Mouse (Mus musculus) bone marrow, adult 2 months (tissue): Measurements from ENCODE around the gene Rabggta. TPM values are rescaled to one million over a fixed set of nuclear protein-coding genes. Genes with fewer than 3 reads are reported as not detected.

Experiments used
- H3K27ac ChIP-seq: fragments of 200-500 bp; 2 replicates; pipeline ENCODE4 v1.5.1; 2012; ENCODE audit warnings: low read depth, mild to moderate bottlenecking, control low read depth, inconsistent platforms, low read length; ENCODE audit not compliant: control insufficient read depth, poor library complexity, insufficient read depth
- H3K4me1 ChIP-seq: fragments of 200-500 bp; 2 replicates; pipeline ENCODE4 v1.6.1; 2011; ENCODE audit warnings: low read length; ENCODE audit not compliant: control insufficient read depth, insufficient read depth
- H3K4me3 ChIP-seq: fragments of 200-500 bp; replicated peaks from 2 replicates; pipeline ENCODE3; 2011; ENCODE audit warnings: mild to moderate bottlenecking, low read depth, low read length, control low read depth; ENCODE audit not compliant: control insufficient read depth
- CTCF ChIP-seq: fragments of 200-500 bp; IDR thresholded peaks from 2 replicates; pipeline ENCODE4 v1.5.1; 2011; ENCODE audit warnings: low read length, control low read depth; ENCODE audit not compliant: control insufficient read depth, insufficient read depth
- POLR2A ChIP-seq: fragments of 200-500 bp; IDR thresholded peaks from 2 replicates; pipeline ENCODE4 v1.6.1; 2011; ENCODE audit warnings: low read depth, mild to moderate bottlenecking, control low read depth, low read length, borderline replicate concordance; ENCODE audit not compliant: control insufficient read depth
- WGBS: fragments of 180-500 bp; shearing (Covaris S2); methylation state at CpG from one replicate; pipeline ENCODE4 v1.1.7; 2018; 5-methylcytosine and 5-hydroxymethylcytosine counted together
- polyA plus RNA-seq: library from polyadenylated mRNA; stranded (reverse); fragments of >200 nt; gene quantifications from 2 replicates; pipeline ENCODE4 v1.2.4, GENCODE M21; 2011; ENCODE audit warnings: low replicate concordance; ENCODE audit not compliant: missing spikeins, insufficient read depth, insufficient read length

Rabggta gene
- polyA plus RNA-seq, 1 experiment = 24.5 TPM

DNA sequence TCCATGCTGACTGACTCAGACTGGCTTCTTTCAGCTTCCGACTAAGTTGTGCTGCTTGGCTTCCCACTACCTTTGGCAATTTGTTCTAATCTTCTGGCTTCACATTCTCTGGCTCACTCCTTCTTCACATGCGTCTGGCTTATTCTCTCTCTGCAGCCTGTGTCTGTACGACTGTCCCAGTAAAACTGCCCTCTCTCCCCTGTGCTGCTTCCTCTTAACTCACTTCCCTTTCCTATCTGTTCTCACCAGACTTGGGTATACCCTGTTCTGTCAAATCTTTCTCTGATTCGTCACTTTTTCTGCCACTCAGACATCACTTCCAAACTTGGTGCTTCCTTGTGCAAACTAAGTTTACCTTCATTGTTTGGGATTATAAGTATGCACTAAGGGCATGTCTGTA, 24.8 kb downstream of the Rabggta start:
- 39% methylated on average over 4 of the region's 4 CpGs for WGBS
- H3K4me3 ChIP-seq = no peak overlapping the region
- H3K4me1 ChIP-seq = no peaks in the 10 kb centered on the region; the same call in 1 of the 2 replicates
- TF ChIP-seq POLR2A (no peak), CTCF (no peak)
- no peak overlapping the region for H3K27ac ChIP-seq

DNA sequence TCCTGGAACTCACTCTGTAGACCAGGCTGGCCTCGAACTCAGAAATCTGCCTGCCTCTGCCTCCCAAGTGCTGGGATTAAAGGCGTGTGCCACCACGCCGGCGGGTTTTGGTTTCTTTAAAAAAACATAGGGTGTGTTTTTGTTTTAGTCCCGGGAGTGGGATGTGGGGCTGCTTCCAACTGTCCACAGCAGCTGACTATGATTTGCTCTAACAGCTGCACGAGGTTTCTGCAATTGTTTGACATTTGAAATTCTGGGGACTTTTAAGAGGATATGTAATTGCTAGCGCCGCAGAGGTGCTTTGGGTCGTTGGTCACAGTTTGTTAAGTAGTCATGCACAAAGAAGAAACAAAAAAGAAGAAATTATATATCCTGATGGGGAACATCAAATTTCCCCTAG, 32.6 kb downstream of the Rabggta start:
- no peaks in the 10 kb centered on the region for H3K4me1 ChIP-seq
- WGBS = 75% methylated on average over 10 of the region's 10 CpGs
- no peak overlapping the region for H3K27ac ChIP-seq
- no peak overlapping the region for H3K4me3 ChIP-seq
- TF ChIP-seq CTCF (no peak), POLR2A (no peak)

GRCm38 (mm10) chr14:55682118-55682493, 40.0 kb downstream of the Rabggta start:
- Histone ChIP-seq H3K27ac (peak overlapping the region; percentile 96), H3K4me3 (peak overlapping the region; percentile 74), H3K4me1 (no peaks in the 10 kb centered on the region)
- TF ChIP-seq CTCF (no peak), POLR2A (no peak)
- 8% methylated on average over 3 of the region's 3 CpGs for WGBS

DNA sequence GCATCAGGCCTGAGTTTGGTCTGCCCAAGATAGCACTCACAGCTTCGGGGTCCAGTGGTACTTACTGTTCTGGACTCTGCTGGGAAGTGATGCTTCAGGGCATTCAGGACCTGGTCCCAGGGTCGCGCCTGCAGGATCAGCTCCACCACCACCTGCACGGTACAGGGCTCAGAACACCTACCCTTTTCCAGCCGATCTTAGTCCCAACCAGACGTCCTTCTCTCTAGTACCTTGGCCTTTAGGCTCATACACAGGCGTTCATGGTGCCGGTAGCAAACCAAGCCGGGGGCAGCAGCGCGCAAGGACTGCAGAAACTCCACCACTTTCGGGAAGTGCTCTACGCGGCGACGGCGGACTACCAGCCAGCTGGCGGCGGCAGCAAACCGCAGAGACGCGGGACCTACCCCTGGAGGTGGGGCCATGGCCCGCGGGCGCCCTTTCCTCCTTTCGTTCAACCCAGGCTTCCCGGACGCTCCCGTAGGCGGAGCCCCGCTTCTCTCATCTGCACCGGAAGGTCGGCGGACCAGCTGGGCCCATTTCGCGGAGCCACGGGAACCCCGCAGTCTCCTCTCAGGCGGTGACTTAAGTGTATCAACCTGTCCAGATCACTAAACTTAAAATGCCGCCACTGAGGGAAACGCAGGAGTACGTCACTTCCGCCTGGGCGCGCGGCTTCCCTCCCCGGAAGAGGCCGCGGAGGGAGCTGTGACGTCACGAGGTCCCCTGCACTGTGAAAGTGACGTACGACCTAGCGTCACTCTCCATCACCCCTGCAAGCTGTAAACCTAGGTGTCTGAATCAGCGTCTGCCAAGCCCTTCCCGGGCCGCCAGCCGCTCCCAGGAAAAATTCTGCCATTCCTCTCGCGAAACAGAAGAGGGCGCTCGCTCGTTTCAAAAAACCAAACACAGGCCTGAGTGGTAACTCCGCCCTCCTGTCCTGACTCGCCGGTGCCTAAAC, 40.6 kb downstream of the Rabggta start, which contains the start of gene Tinf2:
Gene Tinf2 (minus strand): TSS at position 661 of the 958 bp plus-strand sequence.
- H3K4me1 ChIP-seq = no peaks in the 10 kb centered on the region
- peak within 1 kb of the TSS; percentile 74 for H3K4me3 ChIP-seq
- WGBS = under 1% methylated on average over 66 of the region's 66 CpGs
- peak; percentile 67 for TF ChIP-seq CTCF
- TF ChIP-seq POLR2A = peak; percentile 58; the same call in 1 of the 2 replicates
- H3K27ac ChIP-seq = peak within 1 kb of the TSS; percentile 96

DNA sequence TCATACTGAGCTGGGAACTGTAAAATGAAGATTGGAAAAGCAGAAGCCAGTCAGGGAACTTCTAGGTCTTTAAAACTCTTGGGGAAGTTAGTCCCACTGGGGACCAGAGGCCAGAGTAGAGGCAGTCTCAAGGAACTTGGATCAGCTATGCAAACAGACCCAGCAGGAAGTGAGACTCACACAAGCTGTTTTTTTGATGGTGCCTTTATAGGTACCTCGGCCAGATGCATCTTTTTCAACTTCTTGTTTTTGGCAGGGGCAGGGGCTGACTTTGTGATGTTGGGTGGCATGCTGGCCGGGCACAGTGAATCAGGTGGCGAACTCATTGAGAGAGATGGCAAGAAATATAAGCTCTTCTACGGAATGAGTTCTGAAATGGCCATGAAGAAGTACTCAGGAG, 44.4 kb downstream of the Rabggta start:
- Histone ChIP-seq H3K4me3 (no peak overlapping the region), H3K4me1 (no peaks in the 10 kb centered on the region), H3K27ac (no peak overlapping the region)
- 66% methylated on average over 4 of the region's 4 CpGs for WGBS
- TF ChIP-seq CTCF (no peak), POLR2A (no peak)

DNA sequence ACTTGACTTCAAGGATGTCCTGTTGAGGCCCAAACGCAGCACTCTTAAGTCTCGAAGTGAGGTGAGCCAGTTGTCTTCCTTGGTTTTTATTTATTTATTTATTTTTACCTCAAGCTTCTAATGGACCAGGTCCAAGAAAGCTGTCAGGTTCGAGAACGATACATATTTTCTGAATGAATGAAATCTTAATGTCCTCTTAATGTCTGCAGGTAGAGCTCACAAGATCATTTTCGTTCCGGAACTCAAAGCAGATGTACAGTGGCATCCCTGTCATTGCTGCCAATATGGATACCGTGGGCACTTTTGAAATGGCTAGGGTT, 49.4 kb downstream of the Rabggta start:
- Histone ChIP-seq H3K4me1 (no peaks in the 10 kb centered on the region; the same call in 1 of the 2 replicates), H3K4me3 (peak overlapping the region; percentile 75), H3K27ac (no peak overlapping the region)
- WGBS = 53% methylated on average over 7 of the region's 7 CpGs
- no peak for TF ChIP-seq CTCF
- TF ChIP-seq POLR2A = no peak

DNA sequence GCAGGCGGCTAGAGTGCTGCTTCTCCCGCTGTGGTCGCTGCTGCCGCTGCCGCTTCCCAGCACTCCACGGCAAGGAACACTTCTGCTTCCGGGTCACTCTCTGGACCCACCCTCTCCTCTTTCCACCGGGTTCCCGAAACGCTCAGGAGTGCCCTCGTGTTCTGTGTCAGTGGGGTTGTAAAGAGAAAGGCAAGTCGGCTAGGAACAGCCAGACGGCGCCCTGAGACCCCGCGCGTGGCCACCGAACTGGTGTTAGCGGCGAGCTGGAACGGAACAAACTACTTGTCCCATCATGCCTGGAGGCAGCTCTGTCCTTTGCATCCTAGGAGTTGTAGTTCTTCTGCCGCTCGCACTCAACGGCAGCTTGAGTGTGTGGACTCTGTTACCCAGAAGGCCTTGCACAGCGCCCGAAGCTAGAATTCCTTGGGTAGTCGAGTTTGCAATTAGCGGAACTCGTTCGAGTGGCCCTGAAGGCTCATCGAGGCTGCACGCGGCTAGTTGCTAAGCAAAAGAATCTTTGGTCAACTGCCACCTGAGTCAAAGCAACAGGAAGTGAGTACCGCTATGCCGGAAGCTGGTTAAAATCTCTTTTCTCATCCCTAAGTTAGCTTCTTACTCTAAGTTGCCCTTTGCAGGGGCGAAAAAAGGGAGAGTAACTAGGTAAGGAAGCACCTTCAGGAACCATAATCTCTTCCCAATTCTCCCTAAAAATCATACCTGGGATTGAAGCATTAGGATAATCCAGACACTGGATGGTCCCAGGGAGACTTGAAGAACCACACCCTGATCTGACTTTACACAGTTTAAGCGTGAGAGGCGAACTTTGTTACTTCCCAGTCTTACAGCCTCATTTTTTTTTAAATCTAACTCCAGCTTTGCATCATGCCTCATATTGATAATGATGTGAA, 50.0 kb downstream of the Rabggta start, which contains the start of the genes Gmpr2 and Nedd8:
Gene Gmpr2 (plus strand): TSS at position 109 of the 908 bp plus-strand sequence.
Gene Nedd8 (minus strand): TSS at position 292 of the 908 bp plus-strand sequence.
- WGBS = under 1% methylated on average over 38 of the region's 38 CpGs
- Histone ChIP-seq H3K4me3 (peak within 1 kb of the TSS; percentile 75), H3K4me1 (no peaks in the 10 kb centered on the region; the same call in 1 of the 2 replicates), H3K27ac (peak within 1 kb of the TSS; percentile 80)
- 0 out of 2 replicates have a peak, but pooled peaks have one; percentile 7 for TF ChIP-seq CTCF
- peak; percentile 63; the same call in 1 of the 2 replicates for TF ChIP-seq POLR2A

- Histone ChIP-seq H3K27ac (peak overlapping the region; percentile 80), H3K4me1 (no peaks in the 10 kb centered on the region; the same call in 1 of the 2 replicates), H3K4me3 (peak overlapping the region; percentile 75)
- WGBS = under 1% methylated on average over 12 of the region's 12 CpGs
- no peak for TF ChIP-seq CTCF
- no peak for TF ChIP-seq POLR2A
Measured at GRCm38 (mm10) chr14:55671486-55671832, 50.6 kb downstream of the Rabggta start.

Other genes with a start within 250 kb of the Rabggta start
- 39.2 and 47.3 TPM in 2 replicates for gene Dhrs4, start 243.5 kb downstream of the Rabggta start, polyA plus RNA-seq
- gene Carmil3, start 231.6 kb downstream of the Rabggta start, polyA plus RNA-seq = 0.79 and 3.5 TPM in 2 replicates
- gene Cpne6, start 211.8 kb downstream of the Rabggta start, polyA plus RNA-seq = not detected in 2 replicates
- gene Nrl, start 197.3 kb downstream of the Rabggta start, polyA plus RNA-seq = 0.25 and 0.70 TPM in 2 replicates
- 42.6 and 60.8 TPM in 2 replicates for gene Pck2, start 182.0 kb downstream of the Rabggta start, polyA plus RNA-seq
- gene Dcaf11, start 162.3 kb downstream of the Rabggta start, polyA plus RNA-seq = 26.4 and 42.3 TPM in 2 replicates
- not detected in 2 replicates for gene A730061H03Rik, start 161.9 kb downstream of the Rabggta start, polyA plus RNA-seq
- not detected in 2 replicates for gene Fitm1, start 146.6 kb downstream of the Rabggta start, polyA plus RNA-seq
- gene Psme1, start 144.1 kb downstream of the Rabggta start, polyA plus RNA-seq = 187 and 268 TPM in 2 replicates
- 12.3 and 48.5 TPM in 2 replicates for gene Emc9, start 137.0 kb downstream of the Rabggta start, polyA plus RNA-seq
- 152 and 175 TPM in 2 replicates for gene Psme2, start 131.2 kb downstream of the Rabggta start, polyA plus RNA-seq
- 79.5 and 160 TPM in 2 replicates for gene Rnf31, start 130.6 kb downstream of the Rabggta start, polyA plus RNA-seq
- 60.8 and 84.3 TPM in 2 replicates for gene Irf9, start 118.7 kb downstream of the Rabggta start, polyA plus RNA-seq
- 13.2 and 28.5 TPM in 2 replicates for gene Rec8, start 104.2 kb downstream of the Rabggta start, polyA plus RNA-seq
- gene Ipo4, start 86.3 kb downstream of the Rabggta start, polyA plus RNA-seq = 24.9 and 49.5 TPM in 2 replicates
- gene Gm49378, start 84.4 kb downstream of the Rabggta start, polyA plus RNA-seq = 2.0 and 5.8 TPM in 2 replicates
- gene Tm9sf1, start 78.5 kb downstream of the Rabggta start, polyA plus RNA-seq = 37.9 and 46.7 TPM in 2 replicates
- gene Tssk4, start 72.1 kb downstream of the Rabggta start, polyA plus RNA-seq = 0.77 and 4.0 TPM in 2 replicates
- 23.2 and 50.4 TPM in 2 replicates for gene Mdp1, start 61.8 kb downstream of the Rabggta start, polyA plus RNA-seq
- gene Gmpr2, start 50.3 kb downstream of the Rabggta start, polyA plus RNA-seq = 7.3 and 18.3 TPM in 2 replicates
- gene Nedd8, start 50.1 kb downstream of the Rabggta start, polyA plus RNA-seq = 173 and 183 TPM in 2 replicates
- 25.4 and 38.1 TPM in 2 replicates for gene Tinf2, start 40.4 kb downstream of the Rabggta start, polyA plus RNA-seq
- 1.1 and 5.1 TPM in 2 replicates for gene Tgm1, start 8.3 kb downstream of the Rabggta start, polyA plus RNA-seq
- 24.4 and 25.9 TPM in 2 replicates for gene Dhrs1, start 23.4 kb upstream of the Rabggta start, polyA plus RNA-seq
- gene Nop9, start 23.4 kb upstream of the Rabggta start, polyA plus RNA-seq = 14.3 and 14.5 TPM in 2 replicates
- gene Cideb, start 36.2 kb upstream of the Rabggta start, polyA plus RNA-seq = 1.6 TPM in 1 of 2 replicates, not detected in the other
- 2.8 and 6.5 TPM in 2 replicates for gene Ltb4r2, start 39.2 kb upstream of the Rabggta start, polyA plus RNA-seq
- 34.1 and 77.0 TPM in 2 replicates for gene Ltb4r1, start 43.7 kb upstream of the Rabggta start, polyA plus RNA-seq
- gene Adcy4, start 61.8 kb upstream of the Rabggta start, polyA plus RNA-seq = 2.3 and 4.7 TPM in 2 replicates
- 27.7 and 38.9 TPM in 2 replicates for gene Ripk3, start 66.6 kb upstream of the Rabggta start, polyA plus RNA-seq
- gene Nfatc4, start 100.9 kb upstream of the Rabggta start, polyA plus RNA-seq = 4.0 and 5.6 TPM in 2 replicates
- gene Nynrin, start 131.7 kb upstream of the Rabggta start, polyA plus RNA-seq = 0.93 and 1.3 TPM in 2 replicates
- not detected in 2 replicates for gene Cbln3, start 162.1 kb upstream of the Rabggta start, polyA plus RNA-seq
- 12.6 and 28.3 TPM in 2 replicates for gene Khnyn, start 162.7 kb upstream of the Rabggta start, polyA plus RNA-seq
- gene Sdr39u1, start 178.0 kb upstream of the Rabggta start, polyA plus RNA-seq = 3.0 and 3.1 TPM in 2 replicates
- gene Cma1, start 222.4 kb upstream of the Rabggta start, polyA plus RNA-seq = not detected in 2 replicates
- gene Cma2, start 228.7 kb upstream of the Rabggta start, polyA plus RNA-seq = not detected in 2 replicates